Mouse (Mus musculus) embryonic facial prominence, embryonic 13.5 days (tissue): ENCODE measurements around the gene Cox7b2. TPM values are rescaled to one million over a fixed set of nuclear protein-coding genes. Genes with fewer than 3 reads are reported as not detected.

Experiments used
- polyA plus RNA-seq: library from polyadenylated mRNA; unstranded; fragments of >200 nt; fragmentation: Nextera tagmentation; extraction: Ambion mirVana; gene quantifications from 2 replicates; pipeline ENCODE4 v1.2.1, GENCODE M21; 2015

Cox7b2 gene
- polyA plus RNA-seq, 1 experiment from 2014 or later: not detected

Other genes starting within 250 kb of the Cox7b2 start
- 2.7 and 3.2 TPM in 2 replicates for gene Gabrb1, start 109.9 kb upstream of the Cox7b2 start, polyA plus RNA-seq
- 10.7 and 12.5 TPM in 2 replicates for gene Gabra4, start 110.1 kb upstream of the Cox7b2 start, polyA plus RNA-seq